In the genomic region with DNA sequence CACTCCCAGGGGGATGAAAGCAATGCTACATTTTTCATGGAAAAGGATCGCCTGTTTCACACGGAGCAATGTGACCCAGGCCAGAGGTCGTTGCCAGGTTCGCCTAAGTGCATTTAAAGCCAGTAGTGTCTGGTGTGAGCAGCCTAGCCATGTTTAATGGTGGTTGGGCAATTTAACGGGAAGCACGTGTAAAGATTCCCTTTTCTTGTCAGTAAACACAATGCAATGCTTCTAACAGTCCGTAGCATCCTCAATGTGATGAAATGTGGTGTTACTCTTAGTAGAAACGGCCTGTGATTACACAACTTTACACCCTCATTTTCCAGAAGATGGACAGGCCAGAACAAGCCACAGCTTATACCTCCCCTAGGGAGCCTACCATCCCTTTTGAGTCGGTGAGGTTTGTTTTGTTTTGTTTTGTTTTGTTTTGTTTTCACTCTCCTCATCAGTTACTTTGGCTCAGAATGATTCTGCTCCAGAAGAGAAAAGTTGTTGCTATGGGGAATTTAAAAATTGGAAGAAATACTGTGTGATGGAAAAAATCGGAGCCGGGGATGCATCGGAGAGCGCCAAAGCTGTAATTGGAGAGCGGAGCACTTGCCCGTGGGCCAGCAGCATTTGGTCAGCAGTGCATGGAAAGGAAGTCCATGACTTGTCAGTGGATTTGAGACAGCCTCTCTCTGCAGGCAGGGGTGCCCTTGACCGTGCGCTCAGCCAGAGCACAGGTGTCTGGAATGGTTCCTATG, we compare ENCODE assay signal across 10 mouse cellular contexts.
A peak's percentile ranks its signal among the peaks of the same experiment; 100 is the strongest.
DNase-seq lines count a peak whose midpoint lies in the region; ATAC-seq and TF ChIP-seq lines count a peak whose summit lies in the region.
"Had no signal": no experiment of that assay in that cellular context is flagged by ENCODE, and none has a peak within 500 bp of the region (broad histone marks: within the 10 kb centered on the region; RNA-seq: fewer than 3 reads in every experiment).

No protein-coding gene starts in this region.

- H3K4me2 ChIP-seq in heart, embryonic 11.5 days = no peak overlapping the region
- no peak overlapping the region for H3K4me2 ChIP-seq in midbrain, postnatal 0 days (ENCODE audit: low read depth, low read length, poor library complexity, severe bottlenecking)
- H3K4me2 ChIP-seq in midbrain, embryonic 15.5 days = no peak overlapping the region
- H3K4me2 ChIP-seq: liver, embryonic 11.5 days had no signal

- peaks cover 3% of the 10 kb centered on the region for H3K4me1 ChIP-seq in heart, adult 2 months (ENCODE audit: control insufficient read depth, insufficient read depth, low read length)
- H3K4me1 ChIP-seq in heart, embryonic 11.5 days (ENCODE audit: control insufficient read depth, insufficient read depth, low read length) = no peaks in the 10 kb centered on the region
- H3K4me1 ChIP-seq in midbrain, postnatal 0 days (ENCODE audit: insufficient read depth, low read length) = no peaks in the 10 kb centered on the region
- H3K4me1 ChIP-seq in midbrain, embryonic 15.5 days = no peaks in the 10 kb centered on the region

- TF ChIP-seq CTCF in heart, adult 2 months (IDR thresholded peaks at IDR 0.05) = no peak
- TF ChIP-seq CTCF in midbrain, postnatal 0 days (IDR thresholded peaks at IDR 0.05) = no peak
- no peak for TF ChIP-seq CTCF in layer of hippocampus, adult 2 months (conservative IDR thresholded peaks at IDR 0.05)

- ATAC-seq in heart, embryonic 11.5 days (replicated peaks; ENCODE audit: insufficient number of reproducible peaks, low FRiP score, low TSS enrichment) = no peak
- no peak for ATAC-seq in midbrain, postnatal 0 days (ENCODE audit: low FRiP score)
- no peak for ATAC-seq in midbrain, embryonic 15.5 days (replicated peaks)
- peak; percentile 94 for ATAC-seq in granulocyte monocyte progenitor cell, adult 5-6 weeks (replicated peaks; ENCODE audit: poor library complexity, severe bottlenecking)

- intact Hi-C loops in heart, adult 2 months (cut with DNase I) = no loop called here

- H3K27me3 ChIP-seq in heart, adult 2 months (ENCODE audit: control insufficient read depth, insufficient read depth, low read length) = no peaks in the 10 kb centered on the region
- H3K27me3 ChIP-seq in heart, embryonic 11.5 days (ENCODE audit: control insufficient read depth, insufficient read depth, low read length) = no peaks in the 10 kb centered on the region
- no peaks in the 10 kb centered on the region for H3K27me3 ChIP-seq in midbrain, postnatal 0 days (ENCODE audit: insufficient read depth, low read length)
- H3K27me3 ChIP-seq in midbrain, embryonic 15.5 days (replicated peaks) = no peaks in the 10 kb centered on the region

- no peaks in the 10 kb centered on the region; the same call in 1 of the 2 replicates for H3K36me3 ChIP-seq in heart, adult 2 months (ENCODE audit: control insufficient read depth, insufficient read depth, low read length)
- no peaks in the 10 kb centered on the region for H3K36me3 ChIP-seq in heart, embryonic 11.5 days (ENCODE audit: control insufficient read depth, insufficient read depth, low read length)
- 0 out of 2 replicates have a peak, but pooled peaks cover 3% of the 10 kb centered on the region for H3K36me3 ChIP-seq in midbrain, postnatal 0 days (ENCODE audit: insufficient read depth, low read length)
- no peaks in the 10 kb centered on the region for H3K36me3 ChIP-seq in midbrain, embryonic 15.5 days (replicated peaks)

- no peaks in the 10 kb centered on the region for H3K9me3 ChIP-seq in heart, embryonic 11.5 days (replicated peaks; ENCODE audit: control insufficient read depth, low read length)
- no peaks in the 10 kb centered on the region for H3K9me3 ChIP-seq in midbrain, postnatal 0 days (ENCODE audit: low read length)
- no peaks in the 10 kb centered on the region for H3K9me3 ChIP-seq in midbrain, embryonic 15.5 days

- no peak overlapping the region for H3K4me3 ChIP-seq in heart, adult 2 months
- no peak overlapping the region for H3K4me3 ChIP-seq in heart, embryonic 11.5 days (ENCODE audit: low read depth, low read length)
- no peak overlapping the region for H3K4me3 ChIP-seq in midbrain, postnatal 0 days (ENCODE audit: low read depth, low read length)
- no peak overlapping the region for H3K4me3 ChIP-seq in midbrain, embryonic 15.5 days
- no peak overlapping the region for H3K4me3 ChIP-seq in layer of hippocampus, adult 2 months

- peak in 1 of 2 experiments; percentile 56 for DNase-seq in heart, adult 2 months
- peak; percentile 9 for DNase-seq in midbrain, postnatal 0 days (ENCODE audit: low spot score)
- DNase-seq in layer of hippocampus, adult 2 months (ENCODE audit: low spot score in 2 of 2) = no peak
- no peak for DNase-seq in natural killer cell, adult 2 months (ENCODE audit: low spot score in 2 of 2)
- DNase-seq: retina, postnatal 1 day had no signal

- TF ChIP-seq EP300 in heart, adult 2 months (IDR thresholded peaks at IDR 0.05; ENCODE audit: insufficient read depth, low read depth, low read length) = no peak

- WGBS in heart, adult 2 months = 59% methylated on average over 17 of the region's 17 CpGs
- WGBS in heart, embryonic 11.5 days (ENCODE audit: insufficient replicate concordance) = 53% methylated on average over 17 of the region's 17 CpGs
- WGBS in midbrain, postnatal 0 days = 64% methylated on average over 17 of the region's 17 CpGs
- WGBS in midbrain, embryonic 15.5 days = 62% methylated on average over 17 of the region's 17 CpGs

- H3K9ac ChIP-seq in heart, adult 2 months (ENCODE audit: low read depth, low read length) = no peak overlapping the region
- H3K9ac ChIP-seq in heart, embryonic 11.5 days (ENCODE audit: low read depth, low read length) = no peak overlapping the region
- H3K9ac ChIP-seq in midbrain, postnatal 0 days (replicated peaks; ENCODE audit: low read length, poor library complexity, severe bottlenecking) = no peak overlapping the region
- H3K9ac ChIP-seq in midbrain, embryonic 15.5 days = no peak overlapping the region

- peak overlapping the region; percentile 12; the same call in 1 of the 2 replicates for H3K27ac ChIP-seq in heart, adult 2 months
- no peak overlapping the region for H3K27ac ChIP-seq in heart, embryonic 11.5 days (ENCODE audit: low read depth, low read length)
- no peak overlapping the region for H3K27ac ChIP-seq in midbrain, postnatal 0 days (ENCODE audit: low read depth, low read length)
- H3K27ac ChIP-seq in midbrain, embryonic 15.5 days = no peak overlapping the region
- no peak overlapping the region for H3K27ac ChIP-seq in layer of hippocampus, adult 2 months
- H3K27ac ChIP-seq: macrophage had no signal

- no peak for TF ChIP-seq POLR2A in heart, adult 2 months (IDR thresholded peaks at IDR 0.05; ENCODE audit: insufficient read depth, low read depth, low read length)

- H3K79me2 ChIP-seq in heart, adult 2 months (replicated peaks; ENCODE audit: control insufficient read depth, insufficient read depth, low read length) = peaks cover 2% of the 10 kb centered on the region; the same call in 1 of the 2 replicates
